Mouse (Mus musculus) G1E (cell line): Measurements from ENCODE around the gene Noxo1.

Experiments used
- CTCF ChIP-seq: IDR thresholded peaks from 2 replicates; pipeline ENCODE4 v1.5.1; 2012; ENCODE audit warnings: low read depth, low read length, inconsistent platforms, mixed read lengths
- GATA1 ChIP-seq: IDR thresholded peaks from 2 replicates; pipeline ENCODE4 v1.6.1; 2012; ENCODE audit warnings: borderline replicate concordance, low read length, inconsistent platforms, mixed read lengths
- GATA2 ChIP-seq: IDR thresholded peaks from 2 replicates; pipeline ENCODE4 v1.6.1; 2012; ENCODE audit warnings: low read depth, low read length, inconsistent platforms, borderline replicate concordance
- POLR2AphosphoS5 ChIP-seq: IDR thresholded peaks from 2 replicates; pipeline ENCODE4 v1.6.1; 2012; ENCODE audit warnings: low read depth, low read length, inconsistent platforms; ENCODE audit not compliant: insufficient replicate concordance
- TAL1 ChIP-seq: conservative IDR thresholded peaks from 2 replicates; pipeline ENCODE4 v1.6.1; 2012; ENCODE audit warnings: low read depth, low read length, inconsistent platforms, mixed read lengths

- TF ChIP-seq CTCF (peak; percentile 48; the same call in 1 of the 2 replicates), TAL1 (no peak), GATA1 (no peak), POLR2AphosphoS5 (no peak), GATA2 (no peak)
Measured at GRCm38 (mm10) chr17:24676187-24676586, 19.8 kb upstream of the Noxo1 start.
